11 mouse cellular contexts compared by ENCODE assay signal in genomic region chr2:116068461-116068860, GRCm38 (mm10). TPM values are rescaled to one million over a fixed set of nuclear protein-coding genes. Genes with fewer than 3 reads are reported as not detected.
A peak's percentile ranks its signal among the peaks of the same experiment; 100 is the strongest.
DNase-seq lines count a peak whose midpoint lies in the region; ATAC-seq and TF ChIP-seq lines count a peak whose summit lies in the region.
"Had no signal": no experiment of that assay in that cellular context is flagged by ENCODE, and none has a peak within 500 bp of the region (broad histone marks: within the 10 kb centered on the region; RNA-seq: fewer than 3 reads in every experiment).

No protein-coding gene starts in this region.

- H3K9me3 ChIP-seq in heart, embryonic 11.5 days (replicated peaks; ENCODE audit: control insufficient read depth, low read length): no peaks in the 10 kb centered on the region
- no peaks in the 10 kb centered on the region for H3K9me3 ChIP-seq in forebrain, postnatal 0 days (ENCODE audit: low read length)
- H3K9me3 ChIP-seq in liver, embryonic 15.5 days (replicated peaks): no peaks in the 10 kb centered on the region

- H3K36me3 ChIP-seq in heart, embryonic 11.5 days (ENCODE audit: control insufficient read depth, insufficient read depth, low read length): no peaks in the 10 kb centered on the region
- H3K36me3 ChIP-seq in forebrain, postnatal 0 days (ENCODE audit: insufficient read depth): no peaks in the 10 kb centered on the region
- H3K36me3 ChIP-seq in liver, embryonic 15.5 days (replicated peaks): no peaks in the 10 kb centered on the region

- peak overlapping the region; percentile 91 for H3K4me2 ChIP-seq in heart, embryonic 11.5 days
- peak overlapping the region; percentile 61 for H3K4me2 ChIP-seq in forebrain, postnatal 0 days (ENCODE audit: low read depth)
- no peak overlapping the region for H3K4me2 ChIP-seq in liver, embryonic 15.5 days

- H3K4me3 ChIP-seq in heart, embryonic 11.5 days (ENCODE audit: low read depth, low read length): peak overlapping the region; percentile 63
- H3K4me3 ChIP-seq in forebrain, postnatal 0 days (ENCODE audit: low read depth, low read length): peak overlapping the region; percentile 70
- 0 out of 2 replicates have a peak overlapping the region, but pooled peaks have one; percentile 7 for H3K4me3 ChIP-seq in liver, embryonic 15.5 days (replicated peaks)
- H3K4me3 ChIP-seq: erythroblast, embryonic 14.5 days had no signal

- no peak for DNase-seq in heart, adult 9 months (ENCODE audit: low spot score in 2 of 2)
- peak; percentile 47 for DNase-seq in 3T3-L1 (ENCODE audit: low read depth, low spot score)
- no peak for DNase-seq in forebrain, postnatal 0 days
- no peak for DNase-seq in right cerebral cortex, postnatal 14 days
- DNase-seq in testis, postnatal 14 days (ENCODE audit: low spot score): no peak
- DNase-seq: right cerebral cortex, postnatal 25 days had no signal

- peak overlapping the region; percentile 98 for H3K27ac ChIP-seq in heart, embryonic 11.5 days (ENCODE audit: low read depth, low read length)
- H3K27ac ChIP-seq in forebrain, postnatal 0 days (ENCODE audit: low read depth, low read length): peak overlapping the region; percentile 96
- H3K27ac ChIP-seq in liver, embryonic 15.5 days (replicated peaks): no peak overlapping the region

- no peak for ATAC-seq in heart, embryonic 11.5 days (replicated peaks; ENCODE audit: insufficient number of reproducible peaks, low FRiP score, low TSS enrichment)
- no peak for ATAC-seq in forebrain, postnatal 0 days
- ATAC-seq in liver, embryonic 15.5 days (ENCODE audit: insufficient read depth): no peak
- ATAC-seq in erythroblast, adult 5-6 weeks (replicated peaks; ENCODE audit: low FRiP score, poor library complexity, severe bottlenecking): no peak
- ATAC-seq: activated CD4-positive, CD25-positive, alpha-beta regulatory T cell, adult 4 months had no signal

- peaks cover 13% of the 10 kb centered on the region; the same call in 1 of the 2 replicates for H3K4me1 ChIP-seq in heart, embryonic 11.5 days (ENCODE audit: control insufficient read depth, insufficient read depth, low read length)
- H3K4me1 ChIP-seq in forebrain, postnatal 0 days (ENCODE audit: insufficient read depth): no peaks in the 10 kb centered on the region
- no peaks in the 10 kb centered on the region; the same call in none of the 2 replicates for H3K4me1 ChIP-seq in liver, embryonic 15.5 days (replicated peaks)

- peak overlapping the region; percentile 91 for H3K9ac ChIP-seq in heart, embryonic 11.5 days (ENCODE audit: low read depth, low read length)
- peak overlapping the region; percentile 77 for H3K9ac ChIP-seq in forebrain, postnatal 0 days
- no peak overlapping the region for H3K9ac ChIP-seq in liver, embryonic 15.5 days

- no peak for TF ChIP-seq CTCF in forebrain, postnatal 0 days (IDR thresholded peaks at IDR 0.05; ENCODE audit: low read depth)

- WGBS in heart, embryonic 11.5 days (ENCODE audit: insufficient replicate concordance): 5% methylated on average over 11 of the region's 11 CpGs
- WGBS in forebrain, postnatal 0 days: 4% methylated on average over 11 of the region's 11 CpGs
- 11% methylated on average over 11 of the region's 11 CpGs for WGBS in liver, embryonic 15.5 days (ENCODE audit: insufficient replicate concordance)

- no peaks in the 10 kb centered on the region for H3K27me3 ChIP-seq in heart, embryonic 11.5 days (ENCODE audit: control insufficient read depth, insufficient read depth, low read length)
- H3K27me3 ChIP-seq in forebrain, postnatal 0 days (ENCODE audit: insufficient read depth, low read length): no peaks in the 10 kb centered on the region
- peaks cover 99% of the 10 kb centered on the region for H3K27me3 ChIP-seq in liver, embryonic 15.5 days

RNA-seq across cellular contexts. Expression of gene Meis2, which starts 2.8 kb away (rescaled TPM):
- polyA plus RNA-seq in heart, embryonic 11.5 days (2014; fragmentation: Nextera tagmentation; extraction: Ambion mirVana): 50.5 and 59.8 TPM in 2 replicates
- total RNA-seq in forebrain, postnatal 0 days (2014; rRNA removed): 204 and 227 TPM in 2 replicates
- 85.5 and 106 TPM in 2 replicates for polyA plus RNA-seq in forebrain, postnatal 0 days (2015; fragmentation: Nextera tagmentation; extraction: Ambion mirVana)
- polyA plus RNA-seq in liver, embryonic 15.5 days (2015; fragmentation: Nextera tagmentation; extraction: Ambion mirVana): 1.4 and 2.3 TPM in 2 replicates
- total RNA-seq in erythroblast, adult 5-6 weeks (2015; ENCODE audit: low replicate concordance): 0.63 TPM in 1 of 2 replicates, not detected in the other
- total RNA-seq in erythroblast, adult 5-6 weeks (2017; ENCODE audit: low replicate concordance): not detected in 2 replicates
- polyA plus RNA-seq: erythroblast, embryonic 14.5 days had no signal

Comparison
In these comparisons a context has a peak if more than half of its experiments do, and no peak if none do; other contexts are left out.
1. H3K4me3 ChIP-seq: peak in every context shown above with its lines; median percentile 70 in forebrain, postnatal 0 days; 63 in heart, embryonic 11.5 days; 7 in liver, embryonic 15.5 days.
2. RNA of gene Meis2, which starts 2.8 kb away (polyA plus RNA-seq): 85.5 to 106 TPM in forebrain, postnatal 0 days and 50.5 to 59.8 TPM in heart, embryonic 11.5 days; 1.4 to 2.3 TPM in liver, embryonic 15.5 days; every median in the first group is over 10 times any median in the second.